Mouse (Mus musculus) layer of hippocampus, adult 8-10 months (tissue): ENCODE results near the gene Pacrg. TPM values are rescaled to one million over a fixed set of nuclear protein-coding genes. Genes with fewer than 3 reads are reported as not detected.

Experiments used
- DNase-seq, 2 experiments: peaks; one replicate each; pipeline ENCODE4 v3.0.0; 2022; ENCODE audit warnings: low spot score in 2 of 2
- total RNA-seq, 4 experiments: library from RNA; stranded (reverse); gene quantifications; 2 replicates each; pipeline ENCODE4 v1.2.4; 2022

Gene Pacrg
- total RNA-seq, 4 experiments from 2014 or later, result 20.0 to 28.8 (median 23.4) TPM

- DNase-seq, result no peak
Observed at GRCm38 (mm10) chr17:10410597-10411476, 429.3 kb downstream of the Pacrg start.

DNA sequence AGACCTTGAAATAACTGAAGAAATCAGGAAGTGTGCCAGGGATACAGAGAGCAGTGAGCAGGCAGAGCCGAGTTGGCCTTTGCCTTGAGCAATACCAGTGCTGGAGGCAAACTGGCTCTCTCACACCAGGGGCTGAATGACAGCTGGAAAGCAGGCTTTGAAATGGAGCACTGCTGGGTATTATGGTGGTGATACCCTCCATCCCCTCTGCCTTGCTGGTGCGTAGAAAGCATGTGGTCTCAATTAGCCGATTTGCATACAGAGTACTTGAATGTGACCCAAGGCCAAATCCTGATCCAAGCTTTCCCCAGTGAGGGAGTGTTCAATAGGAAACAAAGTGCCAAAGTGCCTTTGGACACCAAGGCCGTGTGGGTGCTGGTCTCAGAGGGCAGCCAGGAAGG lies 431.4 kb downstream of the Pacrg start:
- no peak for DNase-seq

- no peak for DNase-seq
Observed at GRCm38 (mm10) chr17:10407031-10407722, 432.9 kb downstream of the Pacrg start.

GRCm38 (mm10) chr17:10406311-10406710 lies 433.8 kb downstream of the Pacrg start:
- no peak for DNase-seq

- DNase-seq, result no peak
Observed at GRCm38 (mm10) chr17:10405906-10406305, 434.2 kb downstream of the Pacrg start.

- DNase-seq, result no peak
Observed at GRCm38 (mm10) chr17:10403186-10403585, 436.9 kb downstream of the Pacrg start.

- no peak for DNase-seq
Observed at GRCm38 (mm10) chr17:10402064-10402640, 438.0 kb downstream of the Pacrg start.

DNA sequence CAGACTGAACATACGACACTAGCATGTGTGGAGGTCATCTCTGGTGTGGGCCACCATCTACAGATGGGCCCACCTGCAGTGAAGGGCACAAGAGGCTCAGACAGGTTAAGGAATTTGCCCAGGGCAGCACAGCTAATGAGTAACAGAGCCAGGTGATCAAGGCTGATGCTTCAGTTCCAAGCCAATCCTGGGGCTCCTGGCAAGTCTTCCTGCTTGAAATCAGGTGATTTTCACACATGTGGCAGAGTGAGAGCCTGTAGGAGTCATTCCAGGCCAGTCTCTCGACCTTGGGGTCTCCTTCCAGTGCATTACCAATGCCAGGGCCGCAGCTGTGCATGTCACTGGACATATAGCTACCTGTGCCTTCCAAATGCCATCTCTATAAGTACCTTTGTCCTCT lies 438.6 kb downstream of the Pacrg start:
- DNase-seq, result no peak

- no peak for DNase-seq
Observed at GRCm38 (mm10) chr17:10399706-10400105, 440.4 kb downstream of the Pacrg start.

- no peak for DNase-seq
Observed at GRCm38 (mm10) chr17:10398871-10399270, 441.2 kb downstream of the Pacrg start.

DNA sequence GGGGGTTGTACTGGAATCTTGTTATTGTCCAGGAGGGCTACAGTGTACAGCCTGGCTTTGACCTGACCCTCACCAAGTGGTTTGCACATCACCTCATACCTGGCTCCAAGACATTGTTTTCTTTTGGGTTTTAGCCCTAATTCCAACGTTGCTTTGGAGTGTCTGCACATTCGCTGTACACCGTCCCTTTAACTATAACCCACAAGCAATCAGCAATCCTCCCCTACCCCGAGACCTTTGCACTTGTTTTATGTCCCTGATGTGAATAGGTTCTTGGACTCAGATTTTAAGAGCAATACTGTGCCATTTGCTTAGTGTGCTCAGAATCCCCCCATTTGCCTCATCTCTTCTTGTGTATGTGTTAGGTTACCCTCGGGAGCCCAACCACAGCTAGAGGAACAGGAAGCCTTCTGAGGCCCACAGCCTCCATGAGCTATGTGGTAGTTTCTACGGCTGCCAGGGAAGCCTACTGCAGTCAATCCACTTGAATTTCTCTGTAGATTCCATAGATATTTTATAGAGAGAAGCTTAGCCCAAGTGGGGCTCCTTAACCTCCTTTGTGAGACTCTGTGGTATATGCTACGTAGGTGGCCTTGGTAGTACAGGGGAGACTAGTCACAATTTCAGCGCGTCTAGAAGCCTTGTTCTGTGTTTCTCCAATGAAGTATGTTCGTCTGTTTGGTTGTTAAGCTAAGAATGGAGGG lies 442.0 kb downstream of the Pacrg start:
- no peak for DNase-seq

- DNase-seq, result no peak
Observed at GRCm38 (mm10) chr17:10397336-10397735, 442.8 kb downstream of the Pacrg start.

DNA sequence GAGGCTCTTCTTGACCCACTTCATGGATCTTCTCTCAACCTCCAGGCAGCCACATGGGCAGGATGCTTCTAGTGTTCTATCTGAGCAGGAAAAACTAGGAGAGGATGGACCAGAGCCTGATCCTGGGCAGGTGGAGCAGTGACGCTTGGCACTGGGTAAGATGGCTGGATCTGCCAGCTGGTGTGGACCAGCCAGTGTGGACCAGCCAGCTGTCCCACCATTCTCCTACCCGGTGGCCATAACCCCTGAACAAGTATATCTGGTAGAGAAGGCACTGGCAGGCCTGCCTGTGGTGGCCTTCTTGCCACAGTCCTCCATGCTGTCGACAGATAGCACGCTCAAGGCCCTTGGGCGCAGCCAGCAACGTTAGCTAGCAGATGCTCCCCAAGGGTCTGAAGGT lies 443.2 kb downstream of the Pacrg start:
- no peak for DNase-seq

DNA sequence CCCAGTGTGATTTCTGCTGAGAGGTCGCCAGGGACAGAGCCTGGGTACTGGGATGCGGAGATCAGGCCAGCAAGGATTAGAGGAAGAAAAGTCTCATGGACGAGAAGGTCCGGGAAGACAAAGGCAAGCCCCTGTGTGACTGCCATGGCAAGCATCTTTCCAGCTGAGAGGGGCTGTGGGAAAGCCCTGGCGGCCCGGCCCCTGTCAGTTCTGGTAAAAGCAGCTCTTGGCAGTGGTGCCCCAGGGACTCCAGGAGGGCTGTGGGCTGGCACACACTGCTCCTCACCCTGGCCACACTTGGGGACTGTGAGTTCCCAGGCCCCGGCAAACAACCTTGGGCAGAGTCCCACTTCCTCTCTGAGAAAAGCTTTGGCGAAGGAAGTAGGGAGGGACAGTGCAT lies 445.3 kb downstream of the Pacrg start:
- peak; percentile 68 to 87 for DNase-seq

- no peak for DNase-seq
Observed at GRCm38 (mm10) chr17:10393766-10394165, 446.3 kb downstream of the Pacrg start.

- DNase-seq, result no peak
Observed at GRCm38 (mm10) chr17:10392342-10393034, 447.6 kb downstream of the Pacrg start.

GRCm38 (mm10) chr17:10390232-10391172 lies 449.6 kb downstream of the Pacrg start:
- peak; percentile 77 to 87 for DNase-seq

DNA sequence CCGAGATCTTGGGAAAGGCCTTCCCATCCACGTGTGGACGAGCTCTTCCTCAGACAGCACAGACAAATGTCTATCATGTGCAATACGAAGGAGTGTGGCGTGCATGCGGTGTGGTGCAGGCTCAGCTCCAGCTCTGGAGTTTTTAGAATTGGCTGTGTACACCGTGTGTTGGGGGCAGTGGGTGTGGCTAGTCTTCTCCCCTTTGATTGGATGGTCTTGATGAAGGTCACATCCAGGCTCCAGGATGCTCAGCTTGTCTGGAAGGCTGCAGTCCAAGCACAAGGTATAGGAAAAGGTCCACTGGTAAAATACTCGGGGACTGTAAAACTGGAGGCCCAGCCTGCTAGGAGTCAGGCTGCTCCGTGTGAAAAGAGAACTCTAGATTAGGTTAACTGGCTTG lies 450.4 kb downstream of the Pacrg start:
- no peak for DNase-seq

- DNase-seq, result no peak
Observed at GRCm38 (mm10) chr17:10386548-10386947, 453.6 kb downstream of the Pacrg start.

GRCm38 (mm10) chr17:10383406-10383805 lies 456.7 kb downstream of the Pacrg start:
- DNase-seq, result no peak
